Mouse (Mus musculus) hindbrain, embryonic 10.5 days (tissue): ENCODE measurements at regions not wholly inside any gene's neighbourhood (a gene's known extent, or its start where the extent isn't known, plus 50 kb on each side); places are given as distances from the start of the nearest gene placed in this dataset.
"Not testable (repeated sequence)": the region's sequence is repeated elsewhere in the genome, so short reads cannot be mapped to it uniquely, and the experiment has no call there.

Experiments
- DNase-seq: peaks from one replicate; pipeline ENCODE4 v3.0.0-alpha.2; 2017; ENCODE audit warnings: low spot score
- H3K27ac ChIP-seq: fragments of 300-500 bp; sonication (generic); 2 replicates; pipeline ENCODE4 v1.5.1; 2016; ENCODE audit warnings: mild to moderate bottlenecking, moderate library complexity
- H3K27me3 ChIP-seq: fragments of 300-500 bp; sonication (generic); 2 replicates; pipeline ENCODE4 v1.6.1; 2016; ENCODE audit warnings: mild to moderate bottlenecking; ENCODE audit not compliant: poor library complexity, insufficient read depth, severe bottlenecking
- H3K36me3 ChIP-seq: fragments of 300-500 bp; sonication (generic); 2 replicates; pipeline ENCODE4 v1.6.1; 2016; ENCODE audit warnings: mild to moderate bottlenecking, moderate library complexity
- H3K4me1 ChIP-seq: fragments of 300-500 bp; sonication (generic); replicated peaks from 2 replicates; pipeline ENCODE4 v1.6.1; 2016; ENCODE audit warnings: mild to moderate bottlenecking
- H3K4me3 ChIP-seq: fragments of 300-500 bp; sonication (generic); 2 replicates; pipeline ENCODE4 v1.5.1; 2016; ENCODE audit warnings: mild to moderate bottlenecking, moderate library complexity
- H3K9me3 ChIP-seq: fragments of 300-500 bp; sonication (generic); 2 replicates; pipeline ENCODE4 v1.6.1; 2016; ENCODE audit warnings: mild to moderate bottlenecking, moderate library complexity
- WGBS: fragments of 180-500 bp; shearing (Covaris S2); methylation state at CpG from one replicate; pipeline ENCODE4 v1.1.7; 2016; 5-methylcytosine and 5-hydroxymethylcytosine counted together

DNA sequence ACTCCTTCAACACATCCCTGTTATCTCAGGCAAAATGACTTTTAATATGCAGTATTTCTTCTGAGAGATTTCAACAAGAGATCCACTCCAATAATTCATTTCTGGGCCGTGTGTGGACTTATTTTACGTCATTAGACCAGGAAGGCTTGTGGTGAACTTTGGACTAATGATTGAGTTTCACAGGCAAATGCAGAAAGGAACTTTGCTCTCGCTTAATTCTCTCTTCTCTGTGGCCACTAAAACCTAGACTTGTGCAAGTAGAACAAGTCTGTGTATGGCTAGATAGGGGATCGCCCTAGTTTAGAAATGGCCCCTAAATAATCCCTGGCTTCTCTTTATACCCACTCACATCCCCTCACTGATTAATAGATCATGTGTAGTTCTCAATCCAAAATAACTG lies 50.6 kb upstream of the Ppp1r12a start:
- 87% methylated on average over 4 of the region's 4 CpGs for WGBS
- Histone ChIP-seq H3K4me1 (peaks cover 12% of the 10 kb centered on the region), H3K4me3 (no peak overlapping the region), H3K27me3 (no peaks in the 10 kb centered on the region), H3K36me3 (no peaks in the 10 kb centered on the region), H3K27ac (no peak overlapping the region), H3K9me3 (peaks cover 6% of the 10 kb centered on the region; the same call in 1 of the 2 replicates)
- no peak for DNase-seq

GRCm38 (mm10) chr10:108110891-108111290 lies 51.1 kb upstream of the Ppp1r12a start:
- H3K4me1 ChIP-seq, result peaks cover 12% of the 10 kb centered on the region
- 59% methylated on average over 7 of the region's 7 CpGs for WGBS
- H3K9me3 ChIP-seq, result peaks cover 6% of the 10 kb centered on the region; the same call in 1 of the 2 replicates
- H3K36me3 ChIP-seq, result no peaks in the 10 kb centered on the region
- no peaks in the 10 kb centered on the region for H3K27me3 ChIP-seq
- no peak overlapping the region for H3K4me3 ChIP-seq
- no peak for DNase-seq
- no peak overlapping the region for H3K27ac ChIP-seq

GRCm38 (mm10) chr10:108110197-108110596 lies 51.8 kb upstream of the Ppp1r12a start:
- Histone ChIP-seq H3K36me3 (no peaks in the 10 kb centered on the region), H3K4me1 (peaks cover 12% of the 10 kb centered on the region), H3K27me3 (no peaks in the 10 kb centered on the region), H3K27ac (no peak overlapping the region), H3K9me3 (peaks cover 6% of the 10 kb centered on the region; the same call in 1 of the 2 replicates), H3K4me3 (no peak overlapping the region)
- DNase-seq, result no peak

DNA sequence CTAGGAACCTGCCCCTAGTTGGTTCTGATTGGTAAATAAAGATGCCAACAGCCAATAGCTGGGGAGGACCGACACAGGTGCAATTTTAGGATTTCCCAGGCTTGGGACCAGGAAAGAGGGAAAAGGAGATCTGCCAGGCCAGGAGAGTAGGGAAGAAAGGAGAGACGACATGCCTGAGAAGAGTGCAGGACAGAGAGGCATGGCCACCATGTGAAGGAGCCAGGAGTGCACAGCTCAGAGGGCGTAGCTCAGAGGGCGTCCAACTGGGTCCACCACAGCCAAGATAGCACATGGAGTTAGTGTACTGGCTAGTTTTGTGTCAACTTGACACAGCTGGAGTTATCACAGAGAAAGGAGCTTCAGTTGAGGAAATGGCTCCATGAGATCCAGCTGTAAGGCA lies 53.5 kb upstream of the Ppp1r12a start:
- H3K4me3 ChIP-seq, H3K9me3 ChIP-seq, H3K27ac ChIP-seq, H3K27me3 ChIP-seq, DNase-seq, H3K4me1 ChIP-seq, H3K36me3 ChIP-seq: not testable (repeated sequence)
- 89% methylated on average over 4 of the region's 4 CpGs for WGBS

- no peak for DNase-seq
- no peak overlapping the region for H3K27ac ChIP-seq
- no peaks in the 10 kb centered on the region for H3K9me3 ChIP-seq
- H3K4me3 ChIP-seq, result no peak overlapping the region
- H3K4me1 ChIP-seq, result no peaks in the 10 kb centered on the region
- no peaks in the 10 kb centered on the region for H3K36me3 ChIP-seq
- WGBS, result 88% methylated on average over 7 of the region's 7 CpGs
- no peaks in the 10 kb centered on the region for H3K27me3 ChIP-seq
These were observed 60.5 kb upstream of the Ppp1r12a start for GRCm38 (mm10) chr10:108101521-108101920.

DNA sequence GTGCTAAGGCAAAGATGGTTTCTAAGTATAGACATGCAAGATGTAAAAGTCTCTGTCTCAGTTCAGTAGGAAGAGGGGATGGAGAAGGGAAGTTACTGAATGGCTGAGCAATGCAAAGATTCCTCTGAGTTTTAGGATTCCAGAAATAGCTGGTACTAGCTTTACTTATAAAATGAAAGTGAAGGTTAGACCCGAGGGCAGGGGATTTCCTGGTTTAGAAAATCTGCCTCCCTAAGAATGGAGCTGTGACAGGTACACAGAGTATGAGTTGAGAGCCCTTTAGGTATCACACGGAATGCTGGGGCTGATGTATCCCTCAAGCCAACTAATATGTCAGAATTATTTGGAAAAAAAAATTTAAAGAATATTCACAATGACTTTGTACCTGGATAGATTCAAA lies 69.0 kb upstream of the Ppp1r12a start:
- Histone ChIP-seq H3K9me3 (no peaks in the 10 kb centered on the region), H3K27me3 (no peaks in the 10 kb centered on the region), H3K27ac (no peak overlapping the region), H3K4me3 (no peak overlapping the region), H3K36me3 (no peaks in the 10 kb centered on the region), H3K4me1 (0 out of 2 replicates have a peak, but pooled peaks cover 5% of the 10 kb centered on the region)
- no peak for DNase-seq
- 73% methylated on average over 2 of the region's 2 CpGs for WGBS

- no peaks in the 10 kb centered on the region for H3K36me3 ChIP-seq
- H3K27ac ChIP-seq, result no peak overlapping the region
- H3K9me3 ChIP-seq, result no peaks in the 10 kb centered on the region
- no peak overlapping the region for H3K4me3 ChIP-seq
- H3K4me1 ChIP-seq, result 0 out of 2 replicates have a peak, but pooled peaks cover 5% of the 10 kb centered on the region
- no peaks in the 10 kb centered on the region for H3K27me3 ChIP-seq
- WGBS, result 73% methylated on average over 8 of the region's 8 CpGs
- DNase-seq, result no peak
These were observed 72.5 kb upstream of the Ppp1r12a start for GRCm38 (mm10) chr10:108089375-108089981.

GRCm38 (mm10) chr10:108088883-108089282 lies 73.1 kb upstream of the Ppp1r12a start:
- no peak overlapping the region for H3K4me3 ChIP-seq
- no peaks in the 10 kb centered on the region for H3K36me3 ChIP-seq
- WGBS, result 69% methylated on average over 8 of the region's 8 CpGs
- 0 out of 2 replicates have a peak, but pooled peaks cover 5% of the 10 kb centered on the region for H3K4me1 ChIP-seq
- H3K27ac ChIP-seq, result no peak overlapping the region
- no peak for DNase-seq
- no peaks in the 10 kb centered on the region for H3K9me3 ChIP-seq
- H3K27me3 ChIP-seq, result no peaks in the 10 kb centered on the region

- Histone ChIP-seq H3K27me3 (no peaks in the 10 kb centered on the region), H3K36me3 (no peaks in the 10 kb centered on the region), H3K4me3 (no peak overlapping the region), H3K27ac (no peak overlapping the region), H3K4me1 (0 out of 2 replicates have a peak, but pooled peaks cover 5% of the 10 kb centered on the region), H3K9me3 (no peaks in the 10 kb centered on the region)
- DNase-seq, result no peak
- WGBS, result 84% methylated on average over 7 of the region's 7 CpGs
These were observed 73.8 kb upstream of the Ppp1r12a start for GRCm38 (mm10) chr10:108088209-108088608.

DNA sequence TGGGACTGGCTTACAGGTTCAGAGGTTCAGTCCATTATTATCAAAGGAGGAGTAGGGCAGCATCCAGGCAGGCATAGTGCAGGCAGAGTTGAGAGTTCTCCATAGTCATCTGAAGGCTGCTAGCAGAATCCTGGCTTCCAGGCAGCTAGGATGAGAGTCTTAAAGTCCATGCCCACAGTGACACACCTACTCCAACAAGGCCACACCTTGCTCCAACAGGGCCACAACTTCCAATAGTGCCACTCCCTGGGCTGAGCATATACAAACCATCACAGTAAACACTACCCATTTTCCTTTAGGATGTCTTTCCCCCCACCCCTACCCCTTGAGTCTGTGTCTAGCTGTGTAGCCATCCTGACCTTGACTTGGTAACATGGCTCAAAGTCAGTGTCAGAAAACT lies 78.8 kb upstream of the Ppp1r12a start:
- no peaks in the 10 kb centered on the region for H3K4me1 ChIP-seq
- H3K9me3 ChIP-seq, result no peaks in the 10 kb centered on the region
- H3K36me3 ChIP-seq, result no peaks in the 10 kb centered on the region
- no peak overlapping the region for H3K27ac ChIP-seq
- no peak overlapping the region for H3K4me3 ChIP-seq
- no peak for DNase-seq
- H3K27me3 ChIP-seq, result no peaks in the 10 kb centered on the region

DNA sequence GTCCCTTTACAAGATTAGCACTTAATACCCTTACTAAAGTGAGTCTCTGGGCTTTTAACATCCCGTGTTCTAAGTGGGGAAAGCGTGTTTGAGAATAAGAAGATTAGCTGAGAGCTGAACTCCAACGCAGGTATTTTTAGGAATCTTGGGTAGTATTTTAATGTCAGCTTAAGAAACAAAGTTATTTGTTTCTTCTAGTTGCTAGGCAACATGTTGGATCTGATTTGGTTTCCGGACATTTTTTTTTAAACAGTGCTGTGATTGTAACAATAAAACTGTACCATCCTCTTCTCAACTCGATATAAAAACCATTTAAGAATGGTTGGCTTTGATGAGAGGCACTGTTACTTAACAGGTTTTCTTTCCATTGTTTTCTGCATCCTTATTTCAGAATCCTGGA lies 86.8 kb upstream of the Ppp1r12a start:
- WGBS, result 78% methylated on average over 5 of the region's 5 CpGs
- H3K36me3 ChIP-seq, result no peaks in the 10 kb centered on the region
- H3K4me3 ChIP-seq, result no peak overlapping the region
- no peak for DNase-seq
- no peaks in the 10 kb centered on the region for H3K9me3 ChIP-seq
- H3K27me3 ChIP-seq, result no peaks in the 10 kb centered on the region
- H3K4me1 ChIP-seq, result peaks cover 12% of the 10 kb centered on the region; the same call in 1 of the 2 replicates
- H3K27ac ChIP-seq, result no peak overlapping the region

GRCm38 (mm10) chr10:108073828-108074227 lies 88.2 kb upstream of the Ppp1r12a start:
- H3K4me3 ChIP-seq, result no peak overlapping the region
- 81% methylated on average over 4 of the region's 4 CpGs for WGBS
- H3K27ac ChIP-seq, result no peak overlapping the region
- H3K4me1 ChIP-seq, result peaks cover 12% of the 10 kb centered on the region; the same call in 1 of the 2 replicates
- no peaks in the 10 kb centered on the region for H3K36me3 ChIP-seq
- DNase-seq, result no peak
- no peaks in the 10 kb centered on the region for H3K27me3 ChIP-seq
- H3K9me3 ChIP-seq, result no peaks in the 10 kb centered on the region

- Histone ChIP-seq H3K27me3 (no peaks in the 10 kb centered on the region), H3K36me3 (no peaks in the 10 kb centered on the region), H3K4me1 (peaks cover 12% of the 10 kb centered on the region; the same call in 1 of the 2 replicates), H3K9me3 (no peaks in the 10 kb centered on the region), H3K27ac (no peak overlapping the region), H3K4me3 (no peak overlapping the region)
- 92% methylated on average over 1 of the region's 1 CpGs for WGBS
- DNase-seq, result no peak
These were observed 89.8 kb upstream of the Ppp1r12a start for GRCm38 (mm10) chr10:108072211-108072610.

DNA sequence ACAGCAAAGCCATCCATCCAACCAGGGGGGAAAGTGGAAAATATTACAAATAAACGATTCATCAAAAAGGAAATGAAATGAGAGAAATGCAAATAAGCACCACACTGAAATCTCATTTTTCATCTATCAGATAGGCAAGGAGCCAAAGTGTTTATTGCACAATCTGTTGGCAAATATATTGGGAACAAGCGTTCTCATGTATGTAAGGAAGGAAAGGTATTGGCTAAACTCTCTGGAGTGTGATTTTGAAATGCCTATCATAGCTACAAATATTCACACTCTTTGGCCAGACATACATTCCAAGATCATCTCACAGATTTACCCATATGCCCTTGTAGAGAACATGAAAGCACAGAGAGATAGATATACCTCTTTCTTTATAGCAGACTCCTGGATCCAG lies 90.6 kb upstream of the Ppp1r12a start:
- no peaks in the 10 kb centered on the region for H3K27me3 ChIP-seq
- no peaks in the 10 kb centered on the region for H3K9me3 ChIP-seq
- H3K4me3 ChIP-seq, result no peak overlapping the region
- H3K27ac ChIP-seq, result no peak overlapping the region
- DNase-seq, result no peak
- peaks cover 12% of the 10 kb centered on the region; the same call in 1 of the 2 replicates for H3K4me1 ChIP-seq
- WGBS, result 90% methylated on average over 2 of the region's 2 CpGs
- H3K36me3 ChIP-seq, result no peaks in the 10 kb centered on the region
